Mouse (Mus musculus): ENCODE measurements around the gene Ndufa12. TPM values are rescaled to one million over a fixed set of nuclear protein-coding genes. Genes with fewer than 3 reads are reported as not detected.
A peak's percentile ranks its signal among the peaks of the same experiment; 100 is the strongest.

The Ndufa12 gene
- polyA plus RNA-seq, 1 experiment from 2014 or later = 292 TPM

GRCm38 (mm10) chr10:94172137-94172536 is 26.4 kb upstream of the Ndufa12 start:
- WGBS = 45% methylated on average over 11 of the region's 11 CpGs
- no peaks in the 10 kb centered on the region for H3K27me3 ChIP-seq
- H3K4me2 ChIP-seq (replicated peaks) = no peak overlapping the region; the same call in 1 of the 2 replicates
- no peak for ATAC-seq (replicated peaks)
- no peaks in the 10 kb centered on the region for H3K9me3 ChIP-seq
- H3K27ac ChIP-seq (replicated peaks) = no peak overlapping the region
- H3K4me1 ChIP-seq = peaks cover 25% of the 10 kb centered on the region
- peaks cover 51% of the 10 kb centered on the region for H3K36me3 ChIP-seq
- H3K9ac ChIP-seq (replicated peaks) = no peak overlapping the region
- H3K4me3 ChIP-seq = no peak overlapping the region

GRCm38 (mm10) chr10:94172706-94173105 is 25.8 kb upstream of the Ndufa12 start:
- Histone ChIP-seq H3K9ac (replicated peaks) (no peak overlapping the region), H3K36me3 (peaks cover 47% of the 10 kb centered on the region), H3K9me3 (no peaks in the 10 kb centered on the region), H3K4me2 (replicated peaks) (no peak overlapping the region), H3K4me1 (peaks cover 21% of the 10 kb centered on the region), H3K27me3 (no peaks in the 10 kb centered on the region), H3K27ac (replicated peaks) (no peak overlapping the region), H3K4me3 (no peak overlapping the region)
- WGBS = 7% methylated on average over 6 of the region's 6 CpGs
- ATAC-seq (replicated peaks) = 0 out of 2 replicates have a peak, but pooled peaks have one; percentile 26

- ATAC-seq (replicated peaks) = no peak
- H3K4me2 ChIP-seq (replicated peaks) = no peak overlapping the region
- 90% methylated on average over 7 of the region's 7 CpGs for WGBS
- peaks cover 35% of the 10 kb centered on the region for H3K36me3 ChIP-seq
- H3K27ac ChIP-seq (replicated peaks) = no peak overlapping the region
- H3K4me1 ChIP-seq = peaks cover 20% of the 10 kb centered on the region
- no peaks in the 10 kb centered on the region for H3K27me3 ChIP-seq
- no peaks in the 10 kb centered on the region for H3K9me3 ChIP-seq
- no peak overlapping the region for H3K4me3 ChIP-seq
- no peak overlapping the region for H3K9ac ChIP-seq (replicated peaks)
Observed at GRCm38 (mm10) chr10:94174652-94175051, 23.9 kb upstream of the Ndufa12 start.

- Histone ChIP-seq H3K9ac (replicated peaks) (no peak overlapping the region), H3K4me3 (no peak overlapping the region), H3K27ac (replicated peaks) (no peak overlapping the region), H3K27me3 (no peaks in the 10 kb centered on the region), H3K36me3 (peaks cover 25% of the 10 kb centered on the region; the same call in 1 of the 2 replicates), H3K4me2 (replicated peaks) (no peak overlapping the region), H3K9me3 (no peaks in the 10 kb centered on the region), H3K4me1 (no peaks in the 10 kb centered on the region)
- 30% methylated on average over 4 of the region's 4 CpGs for WGBS
- no peak for ATAC-seq (replicated peaks)
Observed at GRCm38 (mm10) chr10:94183199-94183598, 15.3 kb upstream of the Ndufa12 start.

- no peak overlapping the region for H3K4me3 ChIP-seq
- H3K27me3 ChIP-seq = no peaks in the 10 kb centered on the region
- 0 out of 2 replicates have a peak, but pooled peaks cover 6% of the 10 kb centered on the region for H3K4me1 ChIP-seq
- H3K36me3 ChIP-seq = peaks cover 44% of the 10 kb centered on the region
- WGBS = 93% methylated on average over 4 of the region's 4 CpGs
- no peaks in the 10 kb centered on the region for H3K9me3 ChIP-seq
- H3K27ac ChIP-seq (replicated peaks) = no peak overlapping the region
- H3K4me2 ChIP-seq (replicated peaks) = no peak overlapping the region
- H3K9ac ChIP-seq (replicated peaks) = no peak overlapping the region
- ATAC-seq (replicated peaks) = no peak
Observed at GRCm38 (mm10) chr10:94204973-94205372, 6.5 kb downstream of the Ndufa12 start.

- 53% methylated on average over 6 of the region's 6 CpGs for WGBS
- Histone ChIP-seq H3K9me3 (no peaks in the 10 kb centered on the region), H3K27ac (replicated peaks) (peak overlapping the region; percentile 16; the same call in 1 of the 2 replicates), H3K27me3 (no peaks in the 10 kb centered on the region), H3K4me1 (no peaks in the 10 kb centered on the region; the same call in 1 of the 2 replicates), H3K4me2 (replicated peaks) (no peak overlapping the region), H3K36me3 (peaks cover 23% of the 10 kb centered on the region), H3K9ac (replicated peaks) (no peak overlapping the region), H3K4me3 (no peak overlapping the region)
- peak; percentile 89 for ATAC-seq (replicated peaks)
Observed at GRCm38 (mm10) chr10:94210718-94211618, 12.4 kb downstream of the Ndufa12 start.

GRCm38 (mm10) chr10:94211725-94212124 is 13.2 kb downstream of the Ndufa12 start:
- no peaks in the 10 kb centered on the region for H3K9me3 ChIP-seq
- H3K36me3 ChIP-seq = peaks cover 22% of the 10 kb centered on the region; the same call in 1 of the 2 replicates
- no peak for ATAC-seq (replicated peaks)
- H3K9ac ChIP-seq (replicated peaks) = no peak overlapping the region
- H3K4me3 ChIP-seq = no peak overlapping the region
- no peak overlapping the region for H3K4me2 ChIP-seq (replicated peaks)
- WGBS = 74% methylated on average over 2 of the region's 2 CpGs
- no peaks in the 10 kb centered on the region for H3K27me3 ChIP-seq
- no peaks in the 10 kb centered on the region; the same call in 1 of the 2 replicates for H3K4me1 ChIP-seq
- no peak overlapping the region; the same call in 1 of the 2 replicates for H3K27ac ChIP-seq (replicated peaks)

- ATAC-seq (replicated peaks) = no peak
- H3K4me1 ChIP-seq = peaks cover 3% of the 10 kb centered on the region
- no peak overlapping the region for H3K9ac ChIP-seq (replicated peaks)
- H3K4me2 ChIP-seq (replicated peaks) = no peak overlapping the region
- no peak overlapping the region for H3K27ac ChIP-seq (replicated peaks)
- peaks cover 9% of the 10 kb centered on the region for H3K36me3 ChIP-seq
- H3K27me3 ChIP-seq = no peaks in the 10 kb centered on the region
- no peak overlapping the region for H3K4me3 ChIP-seq
- WGBS = 88% methylated on average over 6 of the region's 6 CpGs
- H3K9me3 ChIP-seq = no peaks in the 10 kb centered on the region
Observed at GRCm38 (mm10) chr10:94225026-94225750, 26.7 kb downstream of the Ndufa12 start.

- Histone ChIP-seq H3K36me3 (no peaks in the 10 kb centered on the region), H3K4me3 (no peak overlapping the region), H3K27me3 (no peaks in the 10 kb centered on the region), H3K4me1 (peaks cover 13% of the 10 kb centered on the region), H3K4me2 (replicated peaks) (peak overlapping the region; percentile 39), H3K27ac (replicated peaks) (peak overlapping the region; percentile 59), H3K9me3 (no peaks in the 10 kb centered on the region), H3K9ac (replicated peaks) (no peak overlapping the region)
- 18% methylated on average over 19 of the region's 19 CpGs for WGBS
- peak; percentile 81 for ATAC-seq (replicated peaks)
Observed at GRCm38 (mm10) chr10:94230172-94230981, 31.9 kb downstream of the Ndufa12 start.

- H3K4me2 ChIP-seq (replicated peaks) = peak overlapping the region; percentile 39; the same call in 1 of the 2 replicates
- no peaks in the 10 kb centered on the region for H3K27me3 ChIP-seq
- 76% methylated on average over 6 of the region's 6 CpGs for WGBS
- peak overlapping the region; percentile 59 for H3K27ac ChIP-seq (replicated peaks)
- no peak overlapping the region for H3K4me3 ChIP-seq
- peaks cover 13% of the 10 kb centered on the region for H3K4me1 ChIP-seq
- no peak overlapping the region for H3K9ac ChIP-seq (replicated peaks)
- H3K9me3 ChIP-seq = no peaks in the 10 kb centered on the region
- H3K36me3 ChIP-seq = no peaks in the 10 kb centered on the region
- no peak for ATAC-seq (replicated peaks)
Observed at GRCm38 (mm10) chr10:94231025-94231424, 32.5 kb downstream of the Ndufa12 start.

GRCm38 (mm10) chr10:94235200-94235599 is 36.7 kb downstream of the Ndufa12 start:
- Histone ChIP-seq H3K4me3 (no peak overlapping the region), H3K9ac (replicated peaks) (no peak overlapping the region), H3K36me3 (no peaks in the 10 kb centered on the region), H3K27ac (replicated peaks) (no peak overlapping the region), H3K4me2 (replicated peaks) (no peak overlapping the region), H3K27me3 (no peaks in the 10 kb centered on the region), H3K9me3 (no peaks in the 10 kb centered on the region), H3K4me1 (peaks cover 11% of the 10 kb centered on the region)
- ATAC-seq (replicated peaks) = no peak
- 80% methylated on average over 4 of the region's 4 CpGs for WGBS

Measured in forebrain, embryonic 15.5 days (tissue).